Mouse (Mus musculus): Measurements from ENCODE around the gene Snx32. TPM values are rescaled to one million over a fixed set of nuclear protein-coding genes. Genes with fewer than 3 reads are reported as not detected.
A peak's percentile ranks its signal among the peaks of the same experiment; 100 is the strongest.

Gene Snx32
- total RNA-seq, 2 experiments from 2014 or later: 42.7 to 43.6 TPM

- ATAC-seq (replicated peaks; ENCODE audit: low FRiP score, poor library complexity, severe bottlenecking): peak; percentile 78
Observed at GRCm38 (mm10) chr19:5460465-5460911, 49.9 kb downstream of the Snx32 start, which contains the start of gene Fibp. Gene Fibp, plus strand, starts transcription at chr19:5460615.

DNA sequence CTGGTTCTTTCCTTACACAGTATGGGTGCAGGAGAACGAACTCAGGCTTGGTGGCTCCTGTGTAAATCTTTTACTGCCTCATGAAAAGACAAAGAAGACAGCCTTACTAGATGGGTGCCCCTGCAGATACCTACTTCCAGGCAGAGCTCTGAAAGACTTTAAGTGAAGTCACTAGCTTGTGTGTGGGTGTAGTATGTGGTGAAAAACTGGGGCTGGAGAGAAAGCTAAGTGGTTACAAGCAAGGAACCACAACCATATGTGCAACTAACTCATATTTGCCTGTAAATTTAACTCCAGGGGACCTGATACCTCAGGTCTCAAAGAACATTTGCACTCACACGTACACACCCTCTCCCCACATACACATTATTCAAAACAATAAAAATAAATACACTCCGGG is 50.4 kb downstream of the Snx32 start:
- no peak for ATAC-seq (replicated peaks; ENCODE audit: low FRiP score, poor library complexity, severe bottlenecking)

DNA sequence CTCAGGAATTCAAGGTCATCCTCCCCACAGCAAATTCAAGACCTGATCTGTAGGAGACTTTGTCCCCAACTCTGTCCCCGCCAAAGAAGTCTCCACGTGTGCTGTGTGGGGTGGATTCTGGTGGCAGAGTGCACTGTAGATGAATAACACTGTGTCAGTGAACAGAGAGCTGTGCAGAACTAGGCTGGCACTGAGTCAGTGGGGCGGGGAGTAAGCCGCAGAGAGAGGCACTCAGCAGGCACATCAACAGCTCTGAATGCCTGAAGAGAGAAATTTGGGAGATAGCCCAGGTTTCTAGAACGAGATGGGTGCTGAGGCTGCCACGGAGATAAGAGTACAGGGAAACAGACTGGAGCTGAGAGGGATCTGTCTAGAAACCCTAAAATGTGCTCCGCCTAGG is 51.3 kb downstream of the Snx32 start:
- no peak for ATAC-seq (replicated peaks; ENCODE audit: low FRiP score, poor library complexity, severe bottlenecking)

DNA sequence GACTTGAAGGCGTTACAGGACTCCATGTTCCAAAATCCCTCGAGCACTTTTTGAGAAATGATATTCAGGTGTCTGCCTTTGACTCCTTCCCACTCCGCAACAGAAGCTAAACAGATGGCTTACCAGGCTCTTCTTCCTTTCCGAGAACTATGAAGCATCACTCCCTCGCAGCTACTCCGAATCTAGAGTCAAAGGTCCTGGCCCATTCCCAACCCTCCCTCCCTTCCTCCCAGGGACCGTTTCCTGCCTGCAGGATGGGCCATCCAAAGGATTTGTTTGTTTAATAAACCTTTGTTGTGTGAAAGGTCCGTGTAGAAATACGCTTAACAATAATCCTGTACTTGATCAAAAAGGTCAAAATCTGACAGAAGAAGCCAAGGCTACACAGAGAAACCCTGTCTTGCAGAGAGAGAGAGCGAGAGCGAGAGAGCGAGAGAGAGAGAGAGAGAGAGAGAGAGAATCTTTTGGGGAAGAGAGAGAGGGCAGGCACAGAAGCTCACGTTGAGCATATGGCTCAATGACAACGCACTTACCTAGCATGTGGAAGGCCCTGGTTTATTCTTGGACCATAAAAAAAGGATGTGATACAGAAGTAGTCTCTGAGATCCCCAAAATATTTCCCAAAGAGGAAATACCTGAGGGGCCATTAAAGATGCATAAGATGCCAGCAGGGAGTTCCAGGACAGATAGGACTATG is 52.4 kb downstream of the Snx32 start, which contains the start of gene Ccdc85b:
Ccdc85b (minus strand) TSS at position 149 of the 697 bp plus-strand sequence.
- ATAC-seq (replicated peaks; ENCODE audit: low FRiP score, poor library complexity, severe bottlenecking): no peak

DNA sequence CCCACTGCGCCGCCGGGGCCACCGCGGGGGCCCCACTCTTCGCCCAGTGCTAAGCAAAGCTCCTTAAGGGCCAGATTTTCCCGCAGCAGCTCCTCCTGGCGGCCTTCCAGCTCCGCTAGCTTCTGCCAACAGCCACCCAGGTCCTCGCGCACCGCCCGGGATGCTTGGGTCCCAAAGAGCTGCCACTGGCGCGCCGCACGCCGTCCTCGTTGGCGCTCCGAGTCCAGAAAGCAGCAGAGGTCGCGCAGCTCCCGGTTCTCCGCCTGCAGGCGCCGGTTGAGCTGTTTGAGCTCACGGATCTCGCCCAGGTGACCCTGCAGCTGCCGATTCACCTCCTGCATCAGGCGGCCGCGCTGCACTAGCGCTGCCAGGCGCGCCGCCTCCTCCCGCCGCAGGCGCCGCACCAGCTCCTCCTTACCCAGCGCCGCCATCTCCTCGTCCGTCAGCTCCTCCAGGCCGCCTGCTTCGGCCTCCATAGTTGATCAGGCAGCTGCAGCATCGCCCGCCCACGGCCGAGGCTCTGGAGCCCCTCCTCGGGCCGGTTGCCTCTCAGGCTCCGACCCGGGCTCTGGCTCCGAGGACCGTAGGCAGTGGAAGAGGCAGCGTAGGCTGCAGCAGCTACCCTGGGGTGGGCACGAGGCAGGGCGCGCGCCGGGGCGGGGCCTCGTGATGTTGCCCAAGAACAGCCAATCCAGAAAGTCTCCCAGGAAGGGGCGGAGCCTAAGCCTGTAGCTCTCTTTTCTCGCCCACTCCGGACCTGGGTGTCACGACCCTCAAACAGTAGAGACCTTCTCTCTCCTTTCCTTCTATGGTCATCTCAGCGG is 53.2 kb downstream of the Snx32 start:
- peak; percentile 91 for ATAC-seq (replicated peaks; ENCODE audit: low FRiP score, poor library complexity, severe bottlenecking)

GRCm38 (mm10) chr19:5456241-5456921 is 54.0 kb downstream of the Snx32 start:
- ATAC-seq (replicated peaks; ENCODE audit: low FRiP score, poor library complexity, severe bottlenecking): no peak

DNA sequence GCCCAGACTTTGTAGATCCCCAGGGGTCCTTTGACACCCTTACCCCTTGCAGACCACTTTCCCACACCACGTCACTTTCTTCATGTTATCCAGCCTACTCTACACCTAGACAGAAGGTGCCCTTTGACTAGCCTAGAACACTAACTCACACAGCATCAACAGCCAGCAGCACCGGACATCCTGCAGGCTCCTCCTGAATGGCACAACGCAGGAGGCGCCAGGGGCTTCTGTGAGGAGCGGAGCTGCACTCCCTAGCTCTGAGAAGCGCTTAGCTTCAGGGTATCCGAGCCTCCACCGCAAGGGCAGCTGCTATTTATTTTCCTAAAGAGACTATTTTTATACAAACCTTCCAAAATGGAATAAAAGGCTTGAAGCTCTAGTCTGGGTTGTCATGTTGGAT is 54.8 kb downstream of the Snx32 start:
- no peak for ATAC-seq (replicated peaks; ENCODE audit: low FRiP score, poor library complexity, severe bottlenecking)

GRCm38 (mm10) chr19:5455037-5455436 is 55.3 kb downstream of the Snx32 start:
- ATAC-seq (replicated peaks; ENCODE audit: low FRiP score, poor library complexity, severe bottlenecking): no peak

GRCm38 (mm10) chr19:5451766-5452165 is 58.6 kb downstream of the Snx32 start:
- ATAC-seq (replicated peaks; ENCODE audit: low FRiP score, poor library complexity, severe bottlenecking): no peak

- no peak for ATAC-seq (replicated peaks; ENCODE audit: low FRiP score, poor library complexity, severe bottlenecking)
Observed at GRCm38 (mm10) chr19:5449673-5450072, 60.7 kb downstream of the Snx32 start.

DNA sequence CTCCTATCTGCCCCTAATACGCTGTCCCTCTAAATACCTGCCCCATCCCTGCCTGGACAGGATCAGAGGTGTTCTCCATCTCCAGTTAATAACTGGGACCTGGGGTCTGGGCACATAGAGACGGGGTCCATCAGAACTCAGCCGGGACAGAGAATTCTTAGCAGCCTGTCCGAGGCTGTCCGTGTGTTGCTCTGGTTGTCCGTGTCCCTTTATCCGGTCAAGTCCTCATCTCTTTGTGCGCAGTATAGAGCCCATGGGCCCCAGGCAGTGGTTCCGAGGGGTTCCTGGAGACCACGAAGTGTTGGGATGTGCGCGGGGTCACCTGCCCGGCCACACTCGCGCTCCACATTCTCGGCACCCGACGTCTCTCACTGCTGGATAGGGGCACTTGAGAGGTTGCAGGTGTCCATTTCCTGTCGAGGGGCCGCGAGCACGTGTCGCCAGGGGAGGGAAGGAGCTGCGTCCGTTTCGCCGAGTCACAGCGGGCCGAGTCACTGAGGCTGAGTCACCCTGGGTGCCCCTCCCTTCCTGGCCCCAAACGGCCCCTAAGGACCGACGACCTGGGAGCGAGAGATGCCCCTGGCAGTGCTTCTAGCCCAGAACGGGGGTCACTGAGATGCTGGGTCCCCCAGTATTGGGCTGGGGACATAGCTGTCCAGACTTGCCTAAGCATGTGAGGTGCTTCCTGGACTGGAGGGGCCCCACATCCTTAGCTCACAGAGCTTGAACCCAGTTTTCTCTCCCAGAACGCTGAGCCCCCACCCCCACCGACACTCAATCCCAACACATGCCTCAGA is 61.8 kb downstream of the Snx32 start:
- ATAC-seq (replicated peaks; ENCODE audit: low FRiP score, poor library complexity, severe bottlenecking): peak; percentile 56; the same call in 1 of the 2 replicates

DNA sequence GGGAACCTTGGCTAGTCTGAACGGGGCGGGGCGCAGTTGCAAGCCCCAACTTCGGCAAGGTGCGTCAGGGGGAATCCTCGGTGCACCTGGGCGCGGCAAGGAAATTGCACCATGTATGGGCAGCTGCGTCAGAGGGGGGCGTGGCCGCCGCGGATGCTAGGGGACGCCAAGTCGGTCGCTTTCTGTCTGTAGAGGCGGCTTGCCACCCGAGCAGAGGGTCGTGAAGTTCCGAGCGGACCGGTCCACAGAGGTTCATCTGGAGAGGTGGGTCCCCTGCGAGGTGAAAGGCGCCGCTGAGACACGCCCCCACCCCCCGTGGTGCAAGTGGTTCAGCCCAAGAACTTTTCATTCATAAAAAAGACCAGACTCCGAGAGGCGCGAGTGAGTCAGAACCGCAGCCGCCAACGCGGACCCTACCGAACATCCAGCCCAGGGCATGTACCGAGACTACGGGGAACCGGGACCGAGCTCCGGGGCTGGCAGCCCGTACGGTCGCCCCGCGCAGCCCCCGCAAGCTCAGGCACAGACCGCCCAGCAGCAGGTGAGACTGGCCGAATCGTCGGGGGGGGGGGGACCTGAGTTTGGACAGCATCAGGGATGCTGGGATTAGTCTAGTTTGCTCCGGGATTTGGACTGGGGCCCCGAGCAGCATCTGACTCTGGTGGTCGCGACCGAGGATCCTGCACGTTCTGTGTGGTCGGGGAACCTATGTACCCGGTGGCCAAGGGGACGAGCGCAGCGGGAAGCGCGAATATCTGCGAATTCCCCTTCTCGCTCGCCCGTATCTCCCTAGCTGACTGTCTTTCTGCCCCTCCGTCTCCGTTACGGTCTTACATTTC is 62.6 kb downstream of the Snx32 start, which contains the start of gene Fosl1:
Fosl1 (plus strand) TSS at position 33 of the 839 bp plus-strand sequence.
- ATAC-seq (replicated peaks; ENCODE audit: low FRiP score, poor library complexity, severe bottlenecking): peak; percentile 56; the same call in 1 of the 2 replicates

- ATAC-seq (replicated peaks; ENCODE audit: low FRiP score, poor library complexity, severe bottlenecking): no peak
Observed at GRCm38 (mm10) chr19:5445747-5446146, 64.6 kb downstream of the Snx32 start.

DNA sequence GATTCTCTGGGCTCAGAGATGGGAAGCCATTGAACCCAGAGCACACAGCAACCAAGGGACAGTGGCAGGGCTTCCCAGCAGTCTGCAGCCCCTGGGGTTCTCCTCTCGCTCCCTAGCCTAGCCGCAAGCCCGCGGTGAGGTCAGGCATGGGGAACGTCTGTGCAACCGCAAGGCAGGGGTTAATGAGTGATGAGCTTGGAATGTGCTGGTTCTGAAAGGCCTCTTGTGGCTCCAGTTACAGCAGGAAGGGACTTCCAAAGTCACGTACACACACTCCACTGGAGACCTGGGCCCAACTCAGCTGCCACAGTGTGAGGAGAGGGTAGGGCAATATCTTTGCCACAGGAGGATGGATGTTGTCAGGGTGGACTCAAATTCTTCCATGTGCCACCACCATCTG is 65.4 kb downstream of the Snx32 start:
- no peak for ATAC-seq (replicated peaks; ENCODE audit: low FRiP score, poor library complexity, severe bottlenecking)

DNA sequence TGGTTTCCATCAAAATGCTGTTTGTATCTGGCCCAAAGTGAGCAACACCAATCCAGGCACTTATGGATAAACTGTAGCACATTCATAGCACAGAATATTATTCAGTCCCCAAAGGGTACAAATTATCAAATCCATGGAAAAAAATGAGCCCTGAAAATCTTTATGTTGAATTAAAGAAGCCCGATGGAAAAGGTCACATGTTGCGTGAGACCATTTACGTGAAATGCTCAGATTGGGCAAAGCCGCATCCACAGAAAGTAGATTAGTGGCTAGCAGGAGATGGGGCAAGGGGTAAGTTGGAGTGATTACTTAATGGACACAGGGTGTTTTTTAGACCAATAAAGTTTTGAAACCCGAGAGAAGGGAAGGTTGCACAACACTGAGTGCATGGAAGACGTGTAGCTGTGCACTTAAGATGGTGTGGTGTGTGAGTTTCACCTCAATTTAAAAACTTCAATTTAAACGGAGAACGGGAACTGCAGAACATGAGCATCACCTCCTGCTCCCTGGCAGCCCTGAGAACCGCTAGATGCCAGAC is 65.9 kb downstream of the Snx32 start:
- no peak for ATAC-seq (replicated peaks; ENCODE audit: low FRiP score, poor library complexity, severe bottlenecking)
